Mouse (Mus musculus): ENCODE measurements around the gene Sfta2. TPM values are rescaled to one million over a fixed set of nuclear protein-coding genes. Genes with fewer than 3 reads are reported as not detected.

Sfta2 gene
- total RNA-seq, 2 experiments from 2014 or later = not detected

Other genes with a start within 250 kb of the Sfta2 start
- 10 to 100 TPM; 10.1 to 13.8 TPM for gene H2-Q4, start 221.9 kb upstream of the Sfta2 start, total RNA-seq (2021)
- 1 to 10 TPM in 1 of 2 experiments, under 1 TPM in 1; 0.78 to 1.6 TPM for gene H2-Q6, start 176.7 kb upstream of the Sfta2 start, total RNA-seq (2021)
- 1 to 10 TPM in 1 of 2 experiments, under 1 TPM in 1; 0.94 to 2.1 TPM for gene H2-Q7, start 162.4 kb upstream of the Sfta2 start, total RNA-seq (2021)
- under 1 TPM; 0.19 to 0.33 TPM for gene H2-Q10, start 131.5 kb upstream of the Sfta2 start, total RNA-seq (2021)
- not detected for gene Pou5f1, start 95.5 kb upstream of the Sfta2 start, total RNA-seq (2021)
- 1 to 10 TPM; 3.4 to 5.2 TPM for gene Tcf19, start 84.7 kb upstream of the Sfta2 start, total RNA-seq (2021)
- gene Cchcr1, start 84.4 kb upstream of the Sfta2 start, total RNA-seq (2021) = 1 to 10 TPM; 2.3 to 2.9 TPM
- gene Psors1c2, start 68.3 kb upstream of the Sfta2 start, total RNA-seq (2021) = not detected
- gene Cdsn, start 49.4 kb upstream of the Sfta2 start, total RNA-seq (2021) = under 1 TPM; 0.19 to 0.39 TPM
- not detected for gene 2300002M23Rik, start 34.1 kb upstream of the Sfta2 start, total RNA-seq (2021)
- gene Gm9573, start 25.1 kb downstream of the Sfta2 start, total RNA-seq (2021) = not detected
- gene Mucl3, start 42.1 kb downstream of the Sfta2 start, total RNA-seq (2021) = not detected
- 10 to 100 TPM; 31.9 to 33.0 TPM for gene Vars2, start 66.0 kb downstream of the Sfta2 start, total RNA-seq (2021)
- gene Gtf2h4, start 72.2 kb downstream of the Sfta2 start, total RNA-seq (2021) = 10 to 100 TPM; 16.9 to 17.4 TPM
- 10 to 100 TPM; 29.3 to 37.4 TPM for gene Ddr1, start 103.1 kb downstream of the Sfta2 start, total RNA-seq (2021)
- 10 to 100 TPM; 26.8 to 43.0 TPM for gene Ier3, start 220.1 kb downstream of the Sfta2 start, total RNA-seq (2021)
- 100 to 1,000 TPM; 154 to 159 TPM for gene Flot1, start 221.7 kb downstream of the Sfta2 start, total RNA-seq (2021)
- 10 to 100 TPM; 87.6 to 91.6 TPM for gene Tubb5, start 236.8 kb downstream of the Sfta2 start, total RNA-seq (2021)
- gene Mdc1, start 240.0 kb downstream of the Sfta2 start, total RNA-seq (2021) = 10 to 100 TPM; 12.2 to 14.2 TPM

All from heart, postnatal 36 days (tissue).